Mouse (Mus musculus): ENCODE data around the gene Psmd9. TPM values are rescaled to one million over a fixed set of nuclear protein-coding genes. Genes with fewer than 3 reads are reported as not detected.

Psmd9 gene
- total and polyA plus RNA-seq, 3 experiments, result 22.8 to 50.1 (median 24.2) TPM

DNA sequence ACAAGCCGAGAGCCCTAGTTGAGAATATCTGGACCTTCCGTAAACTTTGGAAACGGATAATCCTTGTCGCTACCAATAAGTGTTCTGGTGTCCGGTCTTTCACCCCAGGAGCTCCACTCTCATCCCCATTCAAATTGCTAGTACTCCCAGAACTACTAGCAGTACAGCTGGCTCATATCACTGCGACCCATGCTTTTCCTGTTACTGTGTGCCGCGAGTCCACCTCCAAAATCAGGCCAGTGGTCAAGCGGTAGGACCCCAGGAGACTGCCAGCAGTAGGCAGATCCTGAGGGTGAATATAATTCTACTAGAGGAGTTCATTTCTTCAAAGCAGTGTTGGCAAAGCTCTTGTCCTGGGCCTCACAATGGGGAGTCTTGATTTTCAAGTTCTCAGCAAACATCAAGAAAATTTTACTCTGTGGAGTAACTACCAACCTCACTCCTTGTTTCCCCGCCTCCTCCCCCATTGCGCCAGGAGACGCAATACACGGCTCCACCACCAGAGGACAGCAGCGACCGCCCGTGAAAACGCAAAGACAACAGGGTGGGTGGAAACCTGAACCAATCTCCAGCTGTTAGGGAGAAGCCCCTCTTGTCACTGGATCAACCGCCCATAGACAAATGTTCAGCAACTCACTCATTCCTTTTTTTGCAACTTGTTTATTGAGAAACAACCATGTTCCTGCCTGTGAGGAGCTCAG lies 36.0 kb upstream of the Psmd9 start:
- peak; percentile 61 for DNase-seq (ENCODE audit: low spot score)

DNA sequence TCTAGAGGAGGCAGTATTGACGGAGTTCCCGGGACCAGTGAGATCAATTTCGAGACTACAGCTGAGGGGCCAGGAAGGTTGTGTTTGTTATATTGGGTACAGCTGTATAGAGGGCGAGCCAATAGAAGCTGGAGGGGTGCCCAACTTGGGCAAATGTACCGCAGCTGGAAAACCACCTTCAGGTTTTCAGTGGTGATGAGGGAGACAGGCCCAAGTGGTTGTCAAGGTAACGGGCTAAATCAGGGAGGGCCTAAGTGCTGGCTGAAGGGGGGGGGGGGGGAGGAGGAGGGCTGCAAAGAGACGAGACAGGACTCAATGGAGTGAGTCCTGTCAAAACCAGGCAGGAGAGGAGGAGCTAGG lies 35.4 kb upstream of the Psmd9 start:
- H3K9me3 ChIP-seq (replicated peaks), result no peaks in the 10 kb centered on the region
- no peak for DNase-seq (ENCODE audit: low spot score)
- H3K4me1 ChIP-seq (ENCODE audit: insufficient read depth, low read depth, low read length), result peaks cover 85% of the 10 kb centered on the region
- H3K4me3 ChIP-seq (ENCODE audit: low read depth, low read length), result no peak overlapping the region
- H3K36me3 ChIP-seq (replicated peaks), result peaks cover 62% of the 10 kb centered on the region
- no peak for TF ChIP-seq CTCF (IDR thresholded peaks at IDR 0.05; ENCODE audit: low read depth, low read length)
- TF ChIP-seq POLR2AphosphoS5 (IDR thresholded peaks at IDR 0.05; ENCODE audit: insufficient replicate concordance, low read depth, low read length), result no peak
- H3K27me3 ChIP-seq (ENCODE audit: insufficient read depth, low read length), result no peaks in the 10 kb centered on the region
- ATAC-seq (ENCODE audit: extremely low read depth, insufficient number of reproducible peaks, low FRiP score, poor library complexity, severe bottlenecking), result no peak

More for the DNA sequence above, 36.0 kb upstream of the Psmd9 start:
- Histone ChIP-seq H3K36me3 (replicated peaks) (peaks cover 59% of the 10 kb centered on the region), H3K4me3 (ENCODE audit: low read depth, low read length) (no peak overlapping the region; the same call in 1 of the 2 replicates), H3K27me3 (ENCODE audit: insufficient read depth, low read length) (no peaks in the 10 kb centered on the region; the same call in 1 of the 2 replicates), H3K9me3 (replicated peaks) (no peaks in the 10 kb centered on the region), H3K4me1 (ENCODE audit: insufficient read depth, low read depth, low read length) (peaks cover 85% of the 10 kb centered on the region)
- TF ChIP-seq CTCF (IDR thresholded peaks at IDR 0.05; ENCODE audit: low read depth, low read length) (peak; percentile 99), GATA1 (IDR thresholded peaks at IDR 0.05; ENCODE audit: borderline replicate concordance, low read length) (no peak), POLR2AphosphoS5 (IDR thresholded peaks at IDR 0.05; ENCODE audit: insufficient replicate concordance, low read depth, low read length) (no peak)
- no peak for ATAC-seq (ENCODE audit: extremely low read depth, insufficient number of reproducible peaks, low FRiP score, poor library complexity, severe bottlenecking)

DNA sequence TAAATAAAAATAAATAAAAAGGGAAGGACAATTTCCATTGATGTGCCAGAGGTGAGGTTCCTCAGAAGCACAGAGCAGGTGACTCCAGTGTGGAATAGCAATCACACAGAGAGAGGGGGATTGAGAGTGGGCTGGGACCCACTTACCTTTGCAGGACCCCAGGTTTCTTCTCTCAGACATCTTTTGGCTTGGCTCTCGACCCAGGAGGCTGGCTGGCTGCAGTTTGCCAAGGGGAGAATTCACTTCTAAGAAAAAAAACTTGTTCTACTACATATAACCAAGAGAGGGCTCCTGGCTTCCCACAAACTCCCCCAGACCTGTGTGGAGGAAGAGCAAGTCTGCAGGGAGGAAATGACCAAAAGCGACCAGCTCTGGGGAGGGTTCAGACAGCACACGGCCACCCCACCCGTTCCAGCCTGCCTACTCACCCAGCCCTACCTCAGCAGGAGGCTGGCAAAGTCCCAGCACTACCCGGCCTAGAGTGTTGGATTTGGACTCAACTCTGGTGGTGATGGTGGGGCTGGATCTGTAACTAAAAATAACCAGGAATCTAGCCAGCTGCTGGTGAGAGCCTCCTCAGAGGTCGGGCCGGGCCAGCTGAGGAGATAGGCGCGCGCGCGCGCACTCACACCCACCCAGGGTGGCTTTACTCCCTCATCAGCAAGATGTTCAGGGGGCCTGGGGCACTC lies 34.9 kb upstream of the Psmd9 start:
- TF ChIP-seq POLR2AphosphoS5 (IDR thresholded peaks at IDR 0.05; ENCODE audit: insufficient replicate concordance, low read depth, low read length) (no peak), CTCF (IDR thresholded peaks at IDR 0.05; ENCODE audit: low read depth, low read length) (no peak), TAL1 (conservative IDR thresholded peaks at IDR 0.05; ENCODE audit: low read depth, low read length) (no peak), GATA2 (IDR thresholded peaks at IDR 0.05; ENCODE audit: borderline replicate concordance, low read depth, low read length) (no peak)
- H3K36me3 ChIP-seq (replicated peaks), result peaks cover 64% of the 10 kb centered on the region
- ATAC-seq (ENCODE audit: extremely low read depth, insufficient number of reproducible peaks, low FRiP score, poor library complexity, severe bottlenecking) (no peak), DNase-seq (ENCODE audit: low spot score) (no peak)
- peak overlapping the region; percentile 76; the same call in 1 of the 2 replicates for H3K4me3 ChIP-seq (ENCODE audit: low read depth, low read length)
- no peaks in the 10 kb centered on the region for H3K27me3 ChIP-seq (ENCODE audit: insufficient read depth, low read length)
- peaks cover 85% of the 10 kb centered on the region for H3K4me1 ChIP-seq (ENCODE audit: insufficient read depth, low read depth, low read length)
- H3K9me3 ChIP-seq (replicated peaks), result no peaks in the 10 kb centered on the region

DNA sequence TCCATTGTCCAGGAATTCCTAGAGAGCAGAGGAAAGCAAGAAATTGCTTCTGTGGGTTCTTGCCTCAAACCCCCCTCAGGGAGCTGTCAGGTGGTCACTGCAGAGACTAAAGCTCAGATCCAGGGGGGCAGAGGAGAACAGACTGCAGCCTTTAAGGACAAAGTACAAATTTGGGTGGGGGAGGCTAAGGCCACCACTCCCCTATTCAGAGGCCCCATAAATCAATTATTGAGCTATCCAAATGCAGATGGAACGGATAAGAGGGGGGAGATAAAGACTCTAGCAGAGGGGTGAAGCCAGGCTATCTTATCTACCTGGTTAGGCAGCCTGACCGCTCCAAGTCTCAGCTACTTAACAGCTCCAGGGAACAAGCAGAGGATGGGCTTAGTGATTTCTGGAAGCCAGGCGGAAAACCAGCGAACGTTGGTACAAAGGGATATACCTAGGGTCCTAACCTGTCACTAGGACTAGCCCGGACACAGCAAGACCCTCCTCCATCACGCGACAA lies 34.3 kb upstream of the Psmd9 start:
- H3K4me3 ChIP-seq (ENCODE audit: low read depth, low read length), result peak overlapping the region; percentile 76; the same call in 1 of the 2 replicates
- peaks cover 85% of the 10 kb centered on the region for H3K4me1 ChIP-seq (ENCODE audit: insufficient read depth, low read depth, low read length)
- H3K27me3 ChIP-seq (ENCODE audit: insufficient read depth, low read length), result no peaks in the 10 kb centered on the region
- peaks cover 61% of the 10 kb centered on the region for H3K36me3 ChIP-seq (replicated peaks)
- no peaks in the 10 kb centered on the region for H3K9me3 ChIP-seq (replicated peaks)
- DNase-seq (ENCODE audit: low spot score) (no peak), ATAC-seq (ENCODE audit: extremely low read depth, insufficient number of reproducible peaks, low FRiP score, poor library complexity, severe bottlenecking) (no peak)
- no peak for TF ChIP-seq CTCF (IDR thresholded peaks at IDR 0.05; ENCODE audit: low read depth, low read length)
- no peak for TF ChIP-seq GATA1 (IDR thresholded peaks at IDR 0.05; ENCODE audit: borderline replicate concordance, low read length)
- TF ChIP-seq POLR2AphosphoS5 (IDR thresholded peaks at IDR 0.05; ENCODE audit: insufficient replicate concordance, low read depth, low read length), result no peak

DNA sequence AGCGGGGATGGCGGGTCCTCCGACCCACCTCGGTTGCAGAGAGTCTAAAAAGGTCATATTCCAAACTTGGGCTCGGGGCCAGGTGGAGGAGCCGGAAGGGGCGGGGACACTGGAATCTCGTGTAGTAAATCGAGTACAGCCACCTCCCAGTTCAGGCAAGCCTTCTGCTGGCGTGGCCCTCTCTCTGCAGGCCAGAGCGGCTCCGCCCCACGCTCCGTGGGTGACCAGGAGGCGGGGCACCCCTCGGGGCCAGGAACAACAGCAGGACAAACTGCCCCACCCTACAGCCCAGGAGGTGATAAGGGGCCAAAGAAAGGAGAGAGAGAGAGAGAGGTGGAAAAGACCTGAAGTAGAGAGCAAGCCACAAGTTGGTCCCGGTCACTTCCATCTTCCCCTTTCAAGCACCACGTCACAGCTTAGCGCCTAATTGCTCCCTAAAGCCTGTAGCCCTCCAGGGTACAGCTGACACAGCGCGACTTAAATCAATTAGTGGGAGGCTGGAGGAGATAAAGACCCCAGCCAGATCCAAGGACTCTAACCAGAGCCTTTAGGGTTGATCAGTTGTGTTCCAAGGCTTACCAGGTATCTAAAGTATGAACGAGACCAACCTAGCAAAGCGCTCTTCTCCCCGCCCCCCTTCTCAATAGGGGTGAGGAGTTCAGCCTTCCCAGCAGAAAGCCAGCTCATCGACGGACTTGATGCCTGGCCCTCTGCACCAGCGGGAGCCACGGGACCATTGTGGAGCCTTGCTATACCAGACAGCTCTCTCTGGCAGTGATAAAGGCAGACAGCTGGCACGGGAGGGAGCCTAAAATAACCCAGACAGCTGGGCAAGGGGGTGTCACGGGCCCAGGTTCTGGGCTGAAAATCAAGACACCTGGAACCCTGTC lies 33.5 kb upstream of the Psmd9 start:
- DNase-seq (ENCODE audit: low spot score) (peak; percentile 70), ATAC-seq (ENCODE audit: extremely low read depth, insufficient number of reproducible peaks, low FRiP score, poor library complexity, severe bottlenecking) (peak; percentile 48)
- no peak for TF ChIP-seq POLR2AphosphoS5 (IDR thresholded peaks at IDR 0.05; ENCODE audit: insufficient replicate concordance, low read depth, low read length)
- no peak for TF ChIP-seq GATA2 (IDR thresholded peaks at IDR 0.05; ENCODE audit: borderline replicate concordance, low read depth, low read length)
- no peak for TF ChIP-seq TAL1 (conservative IDR thresholded peaks at IDR 0.05; ENCODE audit: low read depth, low read length)
- TF ChIP-seq CTCF (IDR thresholded peaks at IDR 0.05; ENCODE audit: low read depth, low read length), result no peak
- TF ChIP-seq GATA1 (IDR thresholded peaks at IDR 0.05; ENCODE audit: borderline replicate concordance, low read length), result no peak
- no peaks in the 10 kb centered on the region for H3K9me3 ChIP-seq (replicated peaks)
- H3K4me3 ChIP-seq (ENCODE audit: low read depth, low read length), result peak overlapping the region; percentile 76
- no peaks in the 10 kb centered on the region for H3K27me3 ChIP-seq (ENCODE audit: insufficient read depth, low read length)
- H3K36me3 ChIP-seq (replicated peaks), result peaks cover 55% of the 10 kb centered on the region
- peaks cover 85% of the 10 kb centered on the region for H3K4me1 ChIP-seq (ENCODE audit: insufficient read depth, low read depth, low read length)
